Mouse (Mus musculus) E14TG2a.4 (cell line): Measurements from ENCODE around the gene P2rx1.

Experiments used
- CTCF ChIP-seq: conservative IDR thresholded peaks from 2 replicates; pipeline ENCODE4 v1.5.1; 2014; ENCODE audit warnings: low read length
- NANOG ChIP-seq: IDR thresholded peaks from 2 replicates; pipeline ENCODE4 v1.6.1; 2014; ENCODE audit warnings: borderline replicate concordance, low read length, mixed read lengths
- POU5F1 ChIP-seq: IDR thresholded peaks from 2 replicates; pipeline ENCODE4 v1.6.1; 2014; ENCODE audit warnings: low read length, borderline replicate concordance

- no peak for TF ChIP-seq CTCF
- TF ChIP-seq NANOG: no peak
- TF ChIP-seq POU5F1: no peak
These were observed 24.2 kb downstream of the P2rx1 start for GRCm38 (mm10) chr11:73023099-73023498.
